In genomic region chr15:79442257-79442611, GRCm38 (mm10) we compare ENCODE assay signal across 9 mouse cellular contexts. TPM values are rescaled to one million over a fixed set of nuclear protein-coding genes. Genes with fewer than 3 reads are reported as not detected.
DNase-seq lines count a peak whose midpoint lies in the region; ATAC-seq and TF ChIP-seq lines count a peak whose summit lies in the region.
"Had no signal": no experiment of that assay in that cellular context is flagged by ENCODE, and none has a peak within 500 bp of the region (broad histone marks: within the 10 kb centered on the region; RNA-seq: fewer than 3 reads in every experiment).

No protein-coding gene starts in this region.

- H3K4me2 ChIP-seq in heart, embryonic 13.5 days = peak overlapping the region; percentile 88
- H3K4me2 ChIP-seq in forebrain, embryonic 16.5 days (ENCODE audit: low read length) = peak overlapping the region; percentile 50
- H3K4me2 ChIP-seq in liver, postnatal 0 days (ENCODE audit: low read depth, low read length) = peak overlapping the region; percentile 72

- DNase-seq in heart, adult 11 months = no peak
- DNase-seq in liver, postnatal 0 days = no peak
- no peak for DNase-seq in thymus, postnatal 0 days (ENCODE audit: low spot score)
- DNase-seq in cerebellum, postnatal 4 days (ENCODE audit: low spot score in 2 of 2) = no peak
- no peak for DNase-seq in layer of hippocampus, adult 11-12 months (ENCODE audit: low spot score)

- no peaks in the 10 kb centered on the region for H3K27me3 ChIP-seq in heart, embryonic 13.5 days (replicated peaks)
- H3K27me3 ChIP-seq in ES-Bruce4 (ENCODE audit: control insufficient read depth, insufficient read depth, low read length, poor library complexity, severe bottlenecking) = no peaks in the 10 kb centered on the region
- H3K27me3 ChIP-seq in forebrain, embryonic 16.5 days (replicated peaks; ENCODE audit: control insufficient read depth, insufficient read depth, low read length) = no peaks in the 10 kb centered on the region
- H3K27me3 ChIP-seq in liver, postnatal 0 days (ENCODE audit: insufficient read depth, low read length) = no peaks in the 10 kb centered on the region

- H3K4me3 ChIP-seq in heart, embryonic 13.5 days = peak overlapping the region; percentile 94
- H3K4me3 ChIP-seq in ES-Bruce4 (ENCODE audit: low read depth, low read length) = peak overlapping the region; percentile 53
- H3K4me3 ChIP-seq in forebrain, embryonic 16.5 days (replicated peaks; ENCODE audit: low read length) = peak overlapping the region; percentile 83
- H3K4me3 ChIP-seq in liver, postnatal 0 days (ENCODE audit: low read depth, low read length) = peak overlapping the region; percentile 80

- no peak for TF ChIP-seq CTCF in ES-Bruce4 (IDR thresholded peaks at IDR 0.05; ENCODE audit: low read depth, low read length)
- TF ChIP-seq CTCF in liver, postnatal 0 days (IDR thresholded peaks at IDR 0.05; ENCODE audit: low read depth) = no peak

- no peaks in the 10 kb centered on the region for H3K9me3 ChIP-seq in heart, embryonic 13.5 days
- H3K9me3 ChIP-seq in ES-Bruce4 (replicated peaks; ENCODE audit: control insufficient read depth, insufficient read depth, low read length, poor library complexity, severe bottlenecking) = no peaks in the 10 kb centered on the region
- H3K9me3 ChIP-seq in forebrain, embryonic 16.5 days (ENCODE audit: control insufficient read depth, low read length) = no peaks in the 10 kb centered on the region
- no peaks in the 10 kb centered on the region for H3K9me3 ChIP-seq in liver, postnatal 0 days (ENCODE audit: low read length)
- H3K9me3 ChIP-seq: G1E had no signal

- H3K27ac ChIP-seq in heart, embryonic 13.5 days (replicated peaks) = peak overlapping the region; percentile 97
- no peak overlapping the region for H3K27ac ChIP-seq in ES-Bruce4 (ENCODE audit: insufficient read depth, low read length)
- H3K27ac ChIP-seq in forebrain, embryonic 16.5 days (ENCODE audit: low read length) = peak overlapping the region; percentile 94
- peak overlapping the region; percentile 84 for H3K27ac ChIP-seq in liver, postnatal 0 days (ENCODE audit: low read depth)

- ATAC-seq in heart, embryonic 13.5 days (ENCODE audit: extremely low read depth, insufficient number of reproducible peaks, low FRiP score, low TSS enrichment) = no peak
- no peak for ATAC-seq in forebrain, embryonic 16.5 days
- no peak for ATAC-seq in liver, postnatal 0 days

- 9% methylated on average over 6 of the region's 6 CpGs for WGBS in heart, embryonic 13.5 days
- WGBS in forebrain, embryonic 16.5 days = 1% methylated on average over 6 of the region's 6 CpGs
- 19% methylated on average over 6 of the region's 6 CpGs for WGBS in liver, postnatal 0 days (ENCODE audit: insufficient replicate concordance)

- peaks cover 15% of the 10 kb centered on the region for H3K36me3 ChIP-seq in heart, embryonic 13.5 days
- H3K36me3 ChIP-seq in ES-Bruce4 (ENCODE audit: control insufficient read depth, insufficient read depth, low read length, poor library complexity, severe bottlenecking) = no peaks in the 10 kb centered on the region
- peaks cover 8% of the 10 kb centered on the region for H3K36me3 ChIP-seq in forebrain, embryonic 16.5 days (ENCODE audit: control insufficient read depth, insufficient read depth)
- 0 out of 2 replicates have a peak, but pooled peaks cover 4% of the 10 kb centered on the region for H3K36me3 ChIP-seq in liver, postnatal 0 days (replicated peaks; ENCODE audit: insufficient read depth, low read length)
- H3K36me3 ChIP-seq: G1E had no signal

- peak overlapping the region; percentile 99 for H3K9ac ChIP-seq in heart, embryonic 13.5 days
- peak overlapping the region; percentile 95 for H3K9ac ChIP-seq in ES-Bruce4 (ENCODE audit: low read depth, poor library complexity, severe bottlenecking)
- H3K9ac ChIP-seq in forebrain, embryonic 16.5 days (replicated peaks; ENCODE audit: low read depth, low read length) = peak overlapping the region; percentile 99
- peak overlapping the region; percentile 88 for H3K9ac ChIP-seq in liver, postnatal 0 days (replicated peaks)

- no peak for TF ChIP-seq EP300 in ES-Bruce4 (IDR thresholded peaks at IDR 0.05; ENCODE audit: insufficient read depth, low read depth, low read length)
- TF ChIP-seq EP300 in liver, postnatal 0 days (IDR thresholded peaks at IDR 0.05; ENCODE audit: low read depth) = no peak

- H3K4me1 ChIP-seq in heart, embryonic 13.5 days = peaks cover 50% of the 10 kb centered on the region
- peaks cover 22% of the 10 kb centered on the region for H3K4me1 ChIP-seq in ES-Bruce4 (ENCODE audit: control insufficient read depth, insufficient read depth, low read length)
- peaks cover 37% of the 10 kb centered on the region for H3K4me1 ChIP-seq in forebrain, embryonic 16.5 days (replicated peaks; ENCODE audit: control insufficient read depth, insufficient read depth, low read length)
- peaks cover 9% of the 10 kb centered on the region for H3K4me1 ChIP-seq in liver, postnatal 0 days (ENCODE audit: insufficient read depth)

- TF ChIP-seq POLR2A in ES-Bruce4 (IDR thresholded peaks at IDR 0.05; ENCODE audit: insufficient read depth, low read length) = no peak

RNA-seq across cellular contexts. Expression of gene Csnk1e, which starts 13.1 kb away (rescaled TPM):
- polyA plus RNA-seq in heart, embryonic 13.5 days (2015; fragmentation: Nextera tagmentation; extraction: Ambion mirVana) = 64.8 and 76.2 TPM in 2 replicates
- polyA plus RNA-seq in ES-Bruce4 (2011; ENCODE audit: insufficient read depth, insufficient read length, low read depth, missing spikeins) = 113 and 116 TPM in 2 replicates
- polyA plus RNA-seq in forebrain, embryonic 16.5 days (2015; fragmentation: Nextera tagmentation; extraction: Ambion mirVana) = 234 and 240 TPM in 2 replicates
- polyA plus RNA-seq in liver, postnatal 0 days (2015; fragmentation: Nextera tagmentation; extraction: Ambion mirVana) = 7.5 and 8.9 TPM in 2 replicates
- polyA plus RNA-seq in thymus, postnatal 0 days (2015; fragmentation: Nextera tagmentation; extraction: Ambion mirVana) = 52.2 and 70.8 TPM in 2 replicates
- polyA plus RNA-seq: G1E had no signal

RNA-seq across cellular contexts. Expression of gene Tmem184b, which starts 38.9 kb away (rescaled TPM):
- 65.8 and 72.7 TPM in 2 replicates for polyA plus RNA-seq in heart, embryonic 13.5 days (2015; fragmentation: Nextera tagmentation; extraction: Ambion mirVana)
- polyA plus RNA-seq in ES-Bruce4 (2011; ENCODE audit: insufficient read depth, insufficient read length, low read depth, missing spikeins) = 50.7 and 59.6 TPM in 2 replicates
- polyA plus RNA-seq in forebrain, embryonic 16.5 days (2015; fragmentation: Nextera tagmentation; extraction: Ambion mirVana) = 43.4 and 44.0 TPM in 2 replicates
- 6.6 and 8.4 TPM in 2 replicates for polyA plus RNA-seq in liver, postnatal 0 days (2015; fragmentation: Nextera tagmentation; extraction: Ambion mirVana)
- 30.0 and 37.4 TPM in 2 replicates for polyA plus RNA-seq in thymus, postnatal 0 days (2015; fragmentation: Nextera tagmentation; extraction: Ambion mirVana)
